Mouse (Mus musculus) c-Kit-positive CD71-negative TER-119-negative erythroid progenitor cells, embryonic 14.5 days (primary cell): Measurements from ENCODE around the gene Myo1e.

Experiments used
- DNase-seq: peaks from one replicate; pipeline ENCODE4 v3.0.0-alpha.2; 2013; ENCODE audit warnings: low read depth

Myo1e gene

GRCm38 (mm10) chr9:70207151-70207831 is at the start of gene Myo1e:
Myo1e (plus strand) TSS chr9:70207350.
- DNase-seq = peak; percentile 53

GRCm38 (mm10) chr9:70160071-70160470 is 47.1 kb upstream of the Myo1e start:
- no peak for DNase-seq

GRCm38 (mm10) chr9:70168973-70169372 is 38.2 kb upstream of the Myo1e start:
- no peak for DNase-seq

GRCm38 (mm10) chr9:70174291-70174848 is 32.8 kb upstream of the Myo1e start:
- DNase-seq = no peak

- no peak for DNase-seq
Measured at GRCm38 (mm10) chr9:70174896-70175295, 32.3 kb upstream of the Myo1e start.

GRCm38 (mm10) chr9:70176291-70176690 is 30.9 kb upstream of the Myo1e start:
- DNase-seq = no peak

GRCm38 (mm10) chr9:70181719-70182118 is 25.4 kb upstream of the Myo1e start:
- DNase-seq = no peak

GRCm38 (mm10) chr9:70182639-70183038 is 24.5 kb upstream of the Myo1e start:
- DNase-seq = no peak

- no peak for DNase-seq
Measured at GRCm38 (mm10) chr9:70192336-70192735, 14.8 kb upstream of the Myo1e start.

GRCm38 (mm10) chr9:70194622-70195021 is 12.5 kb upstream of the Myo1e start:
- DNase-seq = no peak

GRCm38 (mm10) chr9:70196956-70197659 is 10.0 kb upstream of the Myo1e start:
- DNase-seq = no peak

- DNase-seq = no peak
Measured at GRCm38 (mm10) chr9:70197992-70198391, 9.2 kb upstream of the Myo1e start.

- DNase-seq = peak; percentile 40
Measured at GRCm38 (mm10) chr9:70202753-70203152, 4.4 kb upstream of the Myo1e start.

- DNase-seq = no peak
Measured at GRCm38 (mm10) chr9:70203267-70204076, 3.7 kb upstream of the Myo1e start.

GRCm38 (mm10) chr9:70207981-70208521 is 901 bp downstream of the Myo1e start:
- no peak for DNase-seq

- no peak for DNase-seq
Measured at GRCm38 (mm10) chr9:70208751-70209150, 1.6 kb downstream of the Myo1e start.

GRCm38 (mm10) chr9:70209296-70210049 is 2.3 kb downstream of the Myo1e start:
- no peak for DNase-seq

GRCm38 (mm10) chr9:70211638-70212037 is 4.5 kb downstream of the Myo1e start:
- no peak for DNase-seq

- no peak for DNase-seq
Measured at GRCm38 (mm10) chr9:70216517-70216916, 9.4 kb downstream of the Myo1e start.

GRCm38 (mm10) chr9:70219295-70219931 is 12.3 kb downstream of the Myo1e start:
- DNase-seq = no peak
